Mouse (Mus musculus): ENCODE results near the gene Tcp11.

GRCm38 (mm10) chr17:28034986-28035385, 45.5 kb downstream of the Tcp11 start:
- no peak for TF ChIP-seq CTCF (IDR thresholded peaks at IDR 0.05; ENCODE audit: low read depth)
- no peak for TF ChIP-seq EP300 (optimal IDR thresholded peaks at IDR 0.05)
